Mouse (Mus musculus) adrenal gland, postnatal 10 days (tissue): Measurements from ENCODE around the gene Polr3gl. TPM values are rescaled to one million over a fixed set of nuclear protein-coding genes. Genes with fewer than 3 reads are reported as not detected.

Experiments
- total RNA-seq, 2 experiments: library from RNA; stranded (reverse); gene quantifications; 2 replicates each; pipeline ENCODE4 v1.2.3; 2021

Gene Polr3gl
- total RNA-seq, 2 experiments from 2014 or later, result 29.3 to 34.3 TPM

Other genes starting within 250 kb of the Polr3gl start
- gene BC107364, start 141.9 kb downstream of the Polr3gl start, total RNA-seq, result not detected
- gene Hfe2, start 69.0 kb downstream of the Polr3gl start, total RNA-seq, result 10 to 100 TPM; 14.0 to 29.6 TPM
- gene Txnip, start 36.2 kb downstream of the Polr3gl start, total RNA-seq, result 100 to 1,000 TPM; 601 to 945 TPM
- under 1 TPM in 1 of 2 experiments, not detected in 1; 0.61 TPM for gene Gm16253, start 17.2 kb downstream of the Polr3gl start, total RNA-seq
- gene Ankrd34a, start 2.5 kb upstream of the Polr3gl start, total RNA-seq, result under 1 TPM; 0.54 to 0.55 TPM
- 10 to 100 TPM; 33.3 to 42.6 TPM for gene Lix1l, start 7.0 kb upstream of the Polr3gl start, total RNA-seq
- 10 to 100 TPM; 68.8 to 72.9 TPM for gene Rbm8a, start 35.8 kb upstream of the Polr3gl start, total RNA-seq
- 10 to 100 TPM; 46.7 to 48.4 TPM for gene Pex11b, start 41.2 kb upstream of the Polr3gl start, total RNA-seq
- gene Gm42957, start 41.3 kb upstream of the Polr3gl start, total RNA-seq, result under 1 TPM; 0.24 to 0.33 TPM
- gene Itga10, start 51.4 kb upstream of the Polr3gl start, total RNA-seq, result 1 to 10 TPM; 1.8 to 2.0 TPM
- 1 to 10 TPM; 1.5 to 1.9 TPM for gene Ankrd35, start 76.0 kb upstream of the Polr3gl start, total RNA-seq
- gene Pias3, start 102.2 kb upstream of the Polr3gl start, total RNA-seq, result 10 to 100 TPM; 22.0 to 32.0 TPM
- 1 to 10 TPM; 3.1 to 5.3 TPM for gene Nudt17, start 114.4 kb upstream of the Polr3gl start, total RNA-seq
- 10 to 100 TPM; 28.0 to 32.7 TPM for gene Polr3c, start 133.4 kb upstream of the Polr3gl start, total RNA-seq
- 10 to 100 TPM; 34.1 to 35.7 TPM for gene Rnf115, start 133.5 kb upstream of the Polr3gl start, total RNA-seq
- 1 to 10 TPM; 4.9 to 9.1 TPM for gene Pdzk1, start 235.1 kb upstream of the Polr3gl start, total RNA-seq
- under 1 TPM; 0.27 to 0.39 TPM for gene Cd160, start 235.2 kb upstream of the Polr3gl start, total RNA-seq